Mouse (Mus musculus) limb, embryonic 15.5 days (tissue): ENCODE measurements around the gene Epn3. TPM values are rescaled to one million over a fixed set of nuclear protein-coding genes. Genes with fewer than 3 reads are reported as not detected.

Source experiments
- ATAC-seq: fragments of 200-750 bp; cut with Nextera tagmentation; 2 replicates; pipeline ENCODE4 v1.8.0; 2017; ENCODE audit warnings: low read depth, moderate TSS enrichment; ENCODE audit not compliant: insufficient number of reproducible peaks, low FRiP score, low TSS enrichment
- H3K27ac ChIP-seq: fragments of 300-500 bp; sonication (generic); 2 replicates; pipeline ENCODE4 v1.5.1; 2015; ENCODE audit warnings: moderate library complexity, mild to moderate bottlenecking, inconsistent platforms
- H3K27me3 ChIP-seq: fragments of 300-500 bp; sonication (generic); 2 replicates; pipeline ENCODE4 v1.6.1; 2015; ENCODE audit warnings: inconsistent platforms
- H3K36me3 ChIP-seq: fragments of 300-500 bp; sonication (generic); 2 replicates; pipeline ENCODE4 v1.6.1; 2015; ENCODE audit warnings: inconsistent platforms
- H3K4me1 ChIP-seq: fragments of 300-500 bp; sonication (generic); 2 replicates; pipeline ENCODE4 v1.6.1; 2015; ENCODE audit warnings: inconsistent platforms
- H3K4me2 ChIP-seq: fragments of 300-500 bp; sonication (generic); 2 replicates; pipeline ENCODE4 v1.6.1; 2015; ENCODE audit warnings: mild to moderate bottlenecking, inconsistent platforms
- H3K4me3 ChIP-seq: fragments of 300-500 bp; sonication (generic); 2 replicates; pipeline ENCODE4 v1.5.1; 2015; ENCODE audit warnings: mild to moderate bottlenecking, inconsistent platforms
- H3K9ac ChIP-seq: fragments of 300-500 bp; sonication (generic); 2 replicates; pipeline ENCODE4 v1.6.1; 2015; ENCODE audit warnings: inconsistent platforms
- H3K9me3 ChIP-seq: fragments of 300-500 bp; sonication (generic); 2 replicates; pipeline ENCODE4 v1.6.1; 2016; ENCODE audit warnings: inconsistent platforms
- WGBS: fragments of 180-500 bp; shearing (Covaris S2); methylation state at CpG from one replicate; pipeline ENCODE4 v1.1.7; 2015; 5-methylcytosine and 5-hydroxymethylcytosine counted together
- polyA plus RNA-seq: library from polyadenylated mRNA; unstranded; fragments of >200 nt; fragmentation: Nextera tagmentation; extraction: Ambion mirVana; gene quantifications from 2 replicates; pipeline ENCODE4 v1.2.1, GENCODE M21; 2015

The Epn3 gene
- polyA plus RNA-seq, result 10.3 and 11.1 TPM in 2 replicates

- H3K27me3 ChIP-seq, result no peaks in the 10 kb centered on the region
- H3K4me1 ChIP-seq, result peaks cover 38% of the 10 kb centered on the region
- H3K9ac ChIP-seq, result peak within 1 kb of the TSS; percentile 44
- under 1% methylated on average over 26 of the region's 26 CpGs for WGBS
- H3K36me3 ChIP-seq, result no peaks in the 10 kb centered on the region
- peak within 1 kb of the TSS; percentile 71 for H3K4me2 ChIP-seq
- H3K27ac ChIP-seq, result peak within 1 kb of the TSS; percentile 73
- H3K4me3 ChIP-seq, result peak within 1 kb of the TSS; percentile 39
- peak; percentile 50; the same call in 1 of the 2 replicates for ATAC-seq
- H3K9me3 ChIP-seq, result no peaks in the 10 kb centered on the region
Observed at GRCm38 (mm10) chr11:94499661-94500152, at the start of gene Epn3. Gene Epn3, minus strand, starts transcription at chr11:94499974.

GRCm38 (mm10) chr11:94548888-94549690 is 49.3 kb upstream of the Epn3 start, which contains the start of gene Rsad1:
Gene Rsad1, minus strand, starts transcription at chr11:94549255.
- peak within 1 kb of the TSS; percentile 68 for H3K4me3 ChIP-seq
- 3% methylated on average over 49 of the region's 49 CpGs for WGBS
- no peaks in the 10 kb centered on the region for H3K36me3 ChIP-seq
- H3K27me3 ChIP-seq, result no peaks in the 10 kb centered on the region
- peak within 1 kb of the TSS; percentile 90 for H3K27ac ChIP-seq
- ATAC-seq, result peak; percentile 84
- no peaks in the 10 kb centered on the region for H3K9me3 ChIP-seq
- H3K9ac ChIP-seq, result peak within 1 kb of the TSS; percentile 68
- peaks cover 34% of the 10 kb centered on the region for H3K4me1 ChIP-seq
- peak within 1 kb of the TSS; percentile 91 for H3K4me2 ChIP-seq

GRCm38 (mm10) chr11:94548041-94548784 is 48.4 kb upstream of the Epn3 start:
- no peak; the same call in 1 of the 2 replicates for ATAC-seq

GRCm38 (mm10) chr11:94547271-94547670 is 47.5 kb upstream of the Epn3 start:
- Histone ChIP-seq H3K4me1 (peaks cover 41% of the 10 kb centered on the region), H3K27ac (no peak overlapping the region), H3K36me3 (peaks cover 5% of the 10 kb centered on the region; the same call in 1 of the 2 replicates), H3K4me3 (no peak overlapping the region), H3K4me2 (no peak overlapping the region), H3K9me3 (no peaks in the 10 kb centered on the region), H3K27me3 (no peaks in the 10 kb centered on the region), H3K9ac (no peak overlapping the region)
- WGBS, result 86% methylated on average over 6 of the region's 6 CpGs
- ATAC-seq, result no peak

More at GRCm38 (mm10) chr11:94548041-94548784, 48.4 kb upstream of the Epn3 start:
- Histone ChIP-seq H3K36me3 (no peaks in the 10 kb centered on the region), H3K9me3 (no peaks in the 10 kb centered on the region), H3K27ac (peak overlapping the region; percentile 90; the same call in 1 of the 2 replicates), H3K4me1 (peaks cover 41% of the 10 kb centered on the region), H3K4me2 (peak overlapping the region; percentile 91), H3K4me3 (peak overlapping the region; percentile 68), H3K27me3 (no peaks in the 10 kb centered on the region), H3K9ac (peak overlapping the region; percentile 68)
- WGBS, result 11% methylated on average over 24 of the region's 24 CpGs

- no peak overlapping the region for H3K4me3 ChIP-seq
- no peak overlapping the region for H3K27ac ChIP-seq
- WGBS, result 96% methylated on average over 5 of the region's 5 CpGs
- ATAC-seq, result no peak
- H3K4me2 ChIP-seq, result no peak overlapping the region
- peaks cover 10% of the 10 kb centered on the region; the same call in 1 of the 2 replicates for H3K36me3 ChIP-seq
- H3K27me3 ChIP-seq, result no peaks in the 10 kb centered on the region
- no peaks in the 10 kb centered on the region for H3K9me3 ChIP-seq
- H3K4me1 ChIP-seq, result peaks cover 41% of the 10 kb centered on the region
- H3K9ac ChIP-seq, result no peak overlapping the region
Observed at GRCm38 (mm10) chr11:94546381-94546780, 46.6 kb upstream of the Epn3 start.

GRCm38 (mm10) chr11:94544422-94544821 is 44.6 kb upstream of the Epn3 start:
- Histone ChIP-seq H3K36me3 (peaks cover 10% of the 10 kb centered on the region; the same call in 1 of the 2 replicates), H3K9ac (no peak overlapping the region), H3K4me2 (peak overlapping the region; percentile 32), H3K27ac (no peak overlapping the region), H3K4me3 (peak overlapping the region; percentile 10; the same call in 1 of the 2 replicates), H3K9me3 (no peaks in the 10 kb centered on the region), H3K27me3 (no peaks in the 10 kb centered on the region), H3K4me1 (peaks cover 28% of the 10 kb centered on the region)
- ATAC-seq, result no peak
- WGBS, result 46% methylated on average over 18 of the region's 18 CpGs

- H3K9ac ChIP-seq, result no peak overlapping the region
Observed at GRCm38 (mm10) chr11:94543932-94544331, 44.2 kb upstream of the Epn3 start.

GRCm38 (mm10) chr11:94543344-94543743 is 43.6 kb upstream of the Epn3 start:
- 86% methylated on average over 12 of the region's 12 CpGs for WGBS
- no peaks in the 10 kb centered on the region for H3K9me3 ChIP-seq
- no peak overlapping the region for H3K4me3 ChIP-seq
- H3K36me3 ChIP-seq, result peaks cover 10% of the 10 kb centered on the region; the same call in 1 of the 2 replicates
- H3K4me2 ChIP-seq, result 0 out of 2 replicates have a peak overlapping the region, but pooled peaks have one; percentile 32
- H3K4me1 ChIP-seq, result peaks cover 25% of the 10 kb centered on the region
- H3K27ac ChIP-seq, result no peak overlapping the region
- H3K27me3 ChIP-seq, result no peaks in the 10 kb centered on the region
- no peak for ATAC-seq
- H3K9ac ChIP-seq, result no peak overlapping the region

More at GRCm38 (mm10) chr11:94543932-94544331, 44.2 kb upstream of the Epn3 start:
- H3K27me3 ChIP-seq, result no peaks in the 10 kb centered on the region
- peak overlapping the region; percentile 32 for H3K4me2 ChIP-seq
- H3K4me3 ChIP-seq, result peak overlapping the region; percentile 10; the same call in 1 of the 2 replicates
- no peak overlapping the region for H3K27ac ChIP-seq
- H3K36me3 ChIP-seq, result peaks cover 10% of the 10 kb centered on the region; the same call in 1 of the 2 replicates
- H3K4me1 ChIP-seq, result peaks cover 26% of the 10 kb centered on the region
- no peak for ATAC-seq
- WGBS, result 18% methylated on average over 9 of the region's 9 CpGs
- no peaks in the 10 kb centered on the region for H3K9me3 ChIP-seq

GRCm38 (mm10) chr11:94542400-94542799 is 42.6 kb upstream of the Epn3 start:
- Histone ChIP-seq H3K27me3 (no peaks in the 10 kb centered on the region), H3K4me1 (peaks cover 20% of the 10 kb centered on the region; the same call in 1 of the 2 replicates), H3K4me2 (no peak overlapping the region), H3K9ac (no peak overlapping the region), H3K9me3 (no peaks in the 10 kb centered on the region), H3K36me3 (peaks cover 10% of the 10 kb centered on the region; the same call in 1 of the 2 replicates), H3K27ac (no peak overlapping the region), H3K4me3 (no peak overlapping the region)
- ATAC-seq, result no peak
- WGBS, result 84% methylated on average over 4 of the region's 4 CpGs

GRCm38 (mm10) chr11:94539761-94540160 is 40.0 kb upstream of the Epn3 start:
- Histone ChIP-seq H3K9ac (no peak overlapping the region), H3K4me2 (no peak overlapping the region), H3K9me3 (no peaks in the 10 kb centered on the region), H3K4me1 (peaks cover 18% of the 10 kb centered on the region; the same call in 1 of the 2 replicates), H3K27ac (no peak overlapping the region), H3K36me3 (peaks cover 10% of the 10 kb centered on the region; the same call in 1 of the 2 replicates), H3K27me3 (no peaks in the 10 kb centered on the region), H3K4me3 (no peak overlapping the region)
- no peak for ATAC-seq
- WGBS, result 70% methylated on average over 7 of the region's 7 CpGs

GRCm38 (mm10) chr11:94538733-94539292 is 39.0 kb upstream of the Epn3 start:
- Histone ChIP-seq H3K9ac (no peak overlapping the region), H3K9me3 (no peaks in the 10 kb centered on the region), H3K4me1 (peaks cover 9% of the 10 kb centered on the region; the same call in 1 of the 2 replicates), H3K4me3 (no peak overlapping the region), H3K4me2 (no peak overlapping the region), H3K27ac (no peak overlapping the region), H3K27me3 (no peaks in the 10 kb centered on the region), H3K36me3 (peaks cover 10% of the 10 kb centered on the region; the same call in 1 of the 2 replicates)
- no peak for ATAC-seq
- WGBS, result 49% methylated on average over 8 of the region's 8 CpGs
